Mouse (Mus musculus) forebrain, embryonic 13.5 days (tissue): ENCODE measurements around the gene Dvl1. TPM values are rescaled to one million over a fixed set of nuclear protein-coding genes. Genes with fewer than 3 reads are reported as not detected.

Experiments used
- ATAC-seq: fragments of 200-750 bp; cut with Nextera tagmentation; 2 replicates; pipeline ENCODE4 v1.8.0; 2017
- H3K27ac ChIP-seq: fragments of 300-500 bp; sonication (generic); 2 replicates; pipeline ENCODE4 v1.5.1; 2015; ENCODE audit warnings: inconsistent platforms, mild to moderate bottlenecking, moderate library complexity
- H3K27me3 ChIP-seq: fragments of 300-500 bp; sonication (generic); 2 replicates; pipeline ENCODE4 v1.6.1; 2015; ENCODE audit warnings: mild to moderate bottlenecking, inconsistent platforms
- H3K36me3 ChIP-seq: fragments of 300-500 bp; sonication (generic); 2 replicates; pipeline ENCODE4 v1.6.1; 2015; ENCODE audit warnings: mild to moderate bottlenecking, inconsistent platforms; ENCODE audit not compliant: poor library complexity, severe bottlenecking
- H3K4me1 ChIP-seq: fragments of 300-500 bp; sonication (generic); 2 replicates; pipeline ENCODE4 v1.6.1; 2015; ENCODE audit warnings: inconsistent platforms
- H3K4me2 ChIP-seq: fragments of 300-500 bp; sonication (generic); 2 replicates; pipeline ENCODE4 v1.6.1; 2015; ENCODE audit warnings: inconsistent platforms, mild to moderate bottlenecking, moderate library complexity
- H3K4me3 ChIP-seq: fragments of 300-500 bp; sonication (generic); 2 replicates; pipeline ENCODE4 v1.5.1; 2015; ENCODE audit warnings: mild to moderate bottlenecking, inconsistent platforms
- H3K9ac ChIP-seq: fragments of 300-500 bp; sonication (generic); 2 replicates; pipeline ENCODE4 v1.6.1; 2015; ENCODE audit warnings: mild to moderate bottlenecking, inconsistent platforms
- H3K9me3 ChIP-seq: fragments of 300-500 bp; sonication (generic); replicated peaks from 2 replicates; pipeline ENCODE4 v1.6.1; 2016; ENCODE audit warnings: inconsistent platforms
- WGBS: fragments of 180-500 bp; shearing (Covaris S2); methylation state at CpG from one replicate; pipeline ENCODE4 v1.1.7; 2015; 5-methylcytosine and 5-hydroxymethylcytosine counted together
- polyA plus RNA-seq: library from polyadenylated mRNA; unstranded; fragments of >200 nt; fragmentation: Nextera tagmentation; extraction: Ambion mirVana; gene quantifications from 2 replicates; pipeline ENCODE4 v1.2.1, GENCODE M21; 2015

The Dvl1 gene
- polyA plus RNA-seq, 1 experiment from 2014 or later = 7.2 TPM

DNA sequence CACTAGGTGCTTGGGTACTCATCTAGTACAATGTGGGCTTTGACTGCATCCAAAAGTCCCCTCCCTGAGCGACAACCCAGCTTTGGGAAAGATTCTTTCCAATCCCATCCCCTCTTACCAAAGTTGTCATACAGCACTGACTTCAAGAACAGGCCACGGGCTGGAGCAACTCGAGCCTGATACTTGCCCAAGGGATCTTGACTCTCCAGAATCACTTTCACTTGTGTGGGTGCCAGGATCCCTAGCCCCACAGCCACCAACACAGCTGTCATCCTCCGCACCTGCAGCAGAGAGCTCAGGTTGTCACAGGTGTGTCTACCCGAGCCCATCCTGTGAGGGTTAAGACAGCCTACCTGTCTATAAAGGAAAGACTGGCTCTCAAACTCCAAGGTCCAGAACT is 42.1 kb downstream of the Dvl1 start:
- Histone ChIP-seq H3K4me2 (no peak overlapping the region), H3K27ac (no peak overlapping the region), H3K4me3 (no peak overlapping the region), H3K36me3 (peaks cover 54% of the 10 kb centered on the region), H3K27me3 (no peaks in the 10 kb centered on the region), H3K9ac (no peak overlapping the region), H3K9me3 (no peaks in the 10 kb centered on the region), H3K4me1 (peaks cover 39% of the 10 kb centered on the region)
- 81% methylated on average over 5 of the region's 5 CpGs for WGBS
- ATAC-seq = no peak

DNA sequence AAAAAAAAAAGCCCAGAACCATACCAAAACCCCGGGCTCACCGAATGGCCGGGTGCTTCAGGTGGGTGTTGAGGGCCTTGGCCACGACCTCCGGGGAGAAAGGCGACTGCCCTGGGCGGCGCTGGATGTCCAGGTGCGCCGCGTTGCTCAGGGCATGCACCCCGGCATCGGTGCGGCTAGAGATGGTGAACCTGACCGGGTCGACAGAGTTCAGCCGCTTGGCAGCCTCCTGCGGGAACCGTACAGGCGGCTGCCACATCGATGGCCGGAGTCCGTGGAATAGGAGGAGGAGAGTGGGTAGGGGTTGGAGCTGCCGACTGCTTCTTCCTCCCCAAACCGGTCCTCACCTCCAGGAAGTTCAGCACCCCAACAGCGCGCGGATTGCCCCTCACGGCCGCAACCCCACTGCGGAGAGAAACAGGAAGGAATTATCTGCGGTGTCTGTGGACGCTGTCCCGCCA is 43.8 kb downstream of the Dvl1 start:
- Histone ChIP-seq H3K4me3 (peak overlapping the region; percentile 96), H3K9me3 (no peaks in the 10 kb centered on the region), H3K9ac (peak overlapping the region; percentile 94), H3K27ac (no peak overlapping the region), H3K36me3 (peaks cover 44% of the 10 kb centered on the region), H3K4me1 (peaks cover 54% of the 10 kb centered on the region), H3K4me2 (peak overlapping the region; percentile 99), H3K27me3 (no peaks in the 10 kb centered on the region)
- 2% methylated on average over 34 of the region's 34 CpGs for WGBS
- ATAC-seq = no peak

DNA sequence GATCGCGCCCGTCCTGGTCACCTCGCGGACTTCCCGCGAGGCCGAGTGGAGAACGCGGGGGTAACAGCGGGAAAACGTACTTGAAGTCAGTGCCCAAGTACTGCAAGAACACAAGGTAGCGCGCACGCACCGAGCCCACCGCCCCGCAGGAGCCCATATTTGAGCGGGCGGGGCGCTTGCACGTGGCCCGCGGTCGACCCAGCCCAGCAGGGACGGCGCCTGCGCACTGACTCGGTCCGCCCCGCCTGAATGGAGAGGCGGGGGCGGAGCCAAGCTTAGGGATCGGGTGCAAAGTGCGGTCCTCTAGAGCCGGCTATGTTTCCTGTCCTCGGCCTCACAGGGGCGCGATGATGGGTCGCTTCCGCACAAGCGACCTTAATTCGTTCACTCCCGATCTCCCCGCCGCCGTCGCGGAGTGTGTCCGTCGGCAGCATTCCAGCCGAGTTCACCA is 44.4 kb downstream of the Dvl1 start, which contains the start of the genes Pusl1 and Acap3:
Gene Pusl1 (minus strand): TSS at position 231 of the 451 bp plus-strand sequence.
Gene Acap3 (plus strand): TSS at position 272 of the 451 bp plus-strand sequence.
- Histone ChIP-seq H3K36me3 (peaks cover 44% of the 10 kb centered on the region), H3K9me3 (no peaks in the 10 kb centered on the region), H3K27me3 (no peaks in the 10 kb centered on the region), H3K4me2 (peak within 1 kb of the TSS; percentile 99), H3K4me3 (peak within 1 kb of the TSS; percentile 96), H3K27ac (peak within 1 kb of the TSS; percentile 99), H3K4me1 (peaks cover 54% of the 10 kb centered on the region), H3K9ac (peak within 1 kb of the TSS; percentile 94)
- peak; percentile 90 for ATAC-seq
- WGBS = under 1% methylated on average over 52 of the region's 52 CpGs

DNA sequence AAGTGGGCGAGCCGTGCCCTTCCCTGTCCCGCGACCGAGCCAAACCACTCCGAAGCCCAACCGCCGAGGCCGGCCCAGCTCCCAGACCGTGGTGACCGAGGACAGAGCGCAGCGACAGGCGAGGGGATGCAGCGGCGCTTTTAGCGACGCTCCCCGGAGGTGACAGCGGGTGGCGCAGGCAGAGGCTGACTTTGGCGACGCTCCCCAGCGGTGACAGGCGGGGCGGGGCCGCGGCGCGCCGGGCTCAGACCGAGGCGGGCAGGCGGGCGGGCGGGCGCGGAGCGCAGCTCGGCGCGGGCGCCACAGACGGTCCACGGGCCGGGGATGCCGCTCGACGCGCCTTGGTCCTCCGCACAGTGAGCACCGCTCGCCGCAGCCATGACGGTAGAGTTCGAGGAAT is 44.8 kb downstream of the Dvl1 start:
- Histone ChIP-seq H3K4me2 (peak overlapping the region; percentile 99), H3K9me3 (no peaks in the 10 kb centered on the region), H3K4me1 (peaks cover 54% of the 10 kb centered on the region), H3K4me3 (peak overlapping the region; percentile 96), H3K9ac (peak overlapping the region; percentile 94), H3K36me3 (peaks cover 44% of the 10 kb centered on the region), H3K27ac (peak overlapping the region; percentile 99), H3K27me3 (no peaks in the 10 kb centered on the region)
- under 1% methylated on average over 56 of the region's 56 CpGs for WGBS
- peak; percentile 93 for ATAC-seq

DNA sequence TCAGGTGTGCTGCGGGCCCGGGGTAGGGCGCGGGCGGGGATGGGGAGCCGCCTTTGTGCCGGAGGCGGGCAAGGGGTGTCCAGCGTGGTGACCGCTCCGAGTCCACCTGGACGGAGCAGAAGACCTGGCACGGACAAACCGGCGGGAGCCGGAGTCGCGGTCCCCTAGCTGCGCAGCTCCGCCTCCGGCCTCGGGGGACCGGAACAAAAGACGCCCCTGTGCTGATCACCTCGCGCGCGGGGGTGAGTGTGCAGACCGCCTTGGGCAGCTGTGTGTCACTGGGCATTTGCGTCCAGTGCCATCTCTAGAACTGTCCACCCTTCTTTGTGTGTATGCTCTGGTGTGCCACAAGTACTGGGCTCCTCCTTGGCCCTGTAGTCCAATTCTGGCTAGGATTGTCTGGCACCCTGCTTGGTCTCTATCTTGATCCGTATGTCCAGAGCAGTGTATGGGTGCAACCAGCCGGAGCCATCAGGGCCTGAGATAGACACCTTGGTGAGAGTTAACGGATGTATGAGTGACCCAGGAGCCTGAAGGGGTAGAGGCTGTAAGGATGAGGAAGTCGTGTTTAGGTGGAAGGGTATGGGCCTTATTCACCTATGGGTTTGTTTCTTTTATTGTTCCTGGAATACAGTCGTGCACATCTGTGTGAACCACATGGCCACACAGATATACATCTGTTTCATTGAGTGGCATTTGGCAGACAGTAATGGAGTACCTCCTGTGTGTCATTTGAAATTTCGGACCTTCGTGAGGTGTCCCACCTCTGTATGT is 45.4 kb downstream of the Dvl1 start:
- H3K4me2 ChIP-seq = peak overlapping the region; percentile 99
- peaks cover 40% of the 10 kb centered on the region for H3K36me3 ChIP-seq
- ATAC-seq = peak; percentile 34; the same call in 1 of the 2 replicates
- H3K9me3 ChIP-seq = no peaks in the 10 kb centered on the region
- H3K9ac ChIP-seq = peak overlapping the region; percentile 94
- WGBS = 5% methylated on average over 36 of the region's 37 CpGs
- H3K27me3 ChIP-seq = no peaks in the 10 kb centered on the region
- H3K27ac ChIP-seq = peak overlapping the region; percentile 99
- peak overlapping the region; percentile 96 for H3K4me3 ChIP-seq
- peaks cover 54% of the 10 kb centered on the region for H3K4me1 ChIP-seq

DNA sequence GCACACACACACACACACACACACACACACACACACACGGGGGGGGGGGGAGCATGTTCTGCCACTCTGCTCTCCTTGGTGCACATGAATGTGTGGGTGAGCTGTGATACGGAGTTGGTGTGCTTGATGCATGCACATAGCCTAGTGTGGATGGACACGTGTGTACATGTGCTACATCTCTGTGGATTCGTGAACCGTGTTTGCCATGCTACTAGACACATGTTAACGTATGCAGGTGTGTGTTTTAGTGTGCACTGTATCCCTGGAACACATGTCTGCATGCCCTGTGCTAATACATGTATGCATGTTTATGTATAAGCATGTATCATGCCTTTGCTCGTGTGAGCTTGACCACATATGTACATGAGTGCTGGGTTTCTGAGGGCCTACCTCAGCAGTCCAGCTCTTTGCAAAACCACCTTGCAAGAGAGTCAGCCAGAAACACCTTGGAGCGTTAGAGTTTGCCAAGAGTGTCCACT is 46.0 kb downstream of the Dvl1 start:
- 64% methylated on average over 8 of the region's 8 CpGs for WGBS
- H3K4me2 ChIP-seq = peak overlapping the region; percentile 99
- peaks cover 39% of the 10 kb centered on the region for H3K36me3 ChIP-seq
- H3K4me1 ChIP-seq = peaks cover 54% of the 10 kb centered on the region
- H3K4me3 ChIP-seq = peak overlapping the region; percentile 96
- peak overlapping the region; percentile 94 for H3K9ac ChIP-seq
- H3K27me3 ChIP-seq = no peaks in the 10 kb centered on the region
- ATAC-seq = no peak
- H3K9me3 ChIP-seq = no peaks in the 10 kb centered on the region
- no peak overlapping the region for H3K27ac ChIP-seq

DNA sequence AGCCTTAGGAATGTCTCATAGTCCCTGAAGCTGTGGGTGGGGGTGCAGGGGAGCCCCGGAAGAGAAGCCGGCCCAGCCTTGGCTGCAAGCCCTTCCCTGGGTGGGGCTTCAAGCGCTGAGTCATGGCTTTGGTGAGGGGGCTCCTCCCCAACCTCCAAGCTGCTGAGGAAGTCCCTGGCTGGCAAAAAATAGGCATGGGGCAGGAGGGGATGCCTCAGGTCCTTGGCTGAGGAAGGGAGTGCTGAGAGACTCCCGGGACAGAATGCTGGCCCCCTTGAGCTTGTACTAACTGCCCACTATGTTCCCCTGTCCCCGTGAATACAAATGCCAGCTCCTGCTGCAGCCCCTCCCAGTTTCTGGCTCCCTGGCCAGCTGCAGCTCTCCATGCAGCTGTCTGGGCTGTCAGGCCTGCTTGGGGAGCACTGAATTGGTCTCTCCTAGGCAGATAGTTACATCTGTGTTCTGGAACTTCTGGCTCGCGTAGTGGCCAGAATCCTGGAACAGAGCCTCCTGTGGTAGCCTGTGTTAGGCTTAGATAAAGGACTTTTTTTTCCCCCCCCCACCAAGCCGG is 47.2 kb downstream of the Dvl1 start:
- Histone ChIP-seq H3K27ac (0 out of 2 replicates have a peak overlapping the region, but pooled peaks have one; percentile 5), H3K4me3 (peak overlapping the region; percentile 96), H3K36me3 (peaks cover 39% of the 10 kb centered on the region), H3K4me2 (peak overlapping the region; percentile 99), H3K9me3 (no peaks in the 10 kb centered on the region), H3K4me1 (peaks cover 52% of the 10 kb centered on the region), H3K27me3 (no peaks in the 10 kb centered on the region), H3K9ac (peak overlapping the region; percentile 49)
- ATAC-seq = no peak
- 44% methylated on average over 8 of the region's 8 CpGs for WGBS

DNA sequence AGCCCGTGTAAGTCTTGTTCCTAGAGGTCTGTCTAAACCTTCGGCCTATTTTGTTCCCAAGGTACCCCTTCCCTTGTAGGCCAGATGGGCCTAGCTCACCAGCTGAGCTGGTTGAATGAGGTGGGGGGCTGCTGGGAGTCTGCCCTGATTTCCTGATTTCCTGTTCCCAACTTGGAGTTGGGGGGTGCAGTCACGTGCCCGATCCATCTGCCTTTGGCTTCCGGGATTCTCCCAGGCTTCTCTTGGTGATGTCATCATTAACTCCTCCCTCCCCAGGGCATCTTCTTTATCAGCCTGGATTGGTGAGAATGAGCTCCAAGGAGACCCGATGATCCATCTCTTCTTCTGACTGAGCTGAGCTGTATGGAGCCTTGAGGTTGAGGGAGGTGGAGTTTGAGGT is 48.0 kb downstream of the Dvl1 start:
- H3K9me3 ChIP-seq = no peaks in the 10 kb centered on the region
- ATAC-seq = no peak
- H3K27ac ChIP-seq = 0 out of 2 replicates have a peak overlapping the region, but pooled peaks have one; percentile 5
- 45% methylated on average over 6 of the region's 6 CpGs for WGBS
- H3K9ac ChIP-seq = peak overlapping the region; percentile 49
- H3K4me3 ChIP-seq = peak overlapping the region; percentile 96
- peaks cover 40% of the 10 kb centered on the region for H3K36me3 ChIP-seq
- H3K4me2 ChIP-seq = peak overlapping the region; percentile 99
- H3K4me1 ChIP-seq = peaks cover 44% of the 10 kb centered on the region
- no peaks in the 10 kb centered on the region for H3K27me3 ChIP-seq

DNA sequence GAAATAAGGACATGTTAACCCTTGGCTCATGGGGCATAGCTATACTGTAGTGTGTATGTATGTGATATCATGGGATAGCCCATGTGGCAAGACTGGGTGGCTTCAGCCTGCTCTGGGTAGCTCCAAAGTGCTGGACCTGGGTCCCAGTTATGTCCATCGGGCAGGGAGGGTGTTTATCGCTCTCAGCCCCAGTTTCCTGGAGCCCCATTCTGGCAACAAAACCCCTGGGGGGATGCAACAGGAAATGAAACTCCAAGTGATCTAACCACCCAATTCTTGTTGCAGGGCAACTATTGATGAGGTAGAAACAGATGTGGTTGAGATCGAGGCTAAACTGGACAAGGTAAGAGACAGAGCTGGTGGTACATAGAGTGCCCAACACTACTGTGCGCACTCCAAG is 48.6 kb downstream of the Dvl1 start:
- peaks cover 38% of the 10 kb centered on the region for H3K4me1 ChIP-seq
- peak overlapping the region; percentile 99 for H3K4me2 ChIP-seq
- ATAC-seq = no peak
- no peak overlapping the region for H3K27ac ChIP-seq
- no peaks in the 10 kb centered on the region for H3K27me3 ChIP-seq
- H3K9ac ChIP-seq = no peak overlapping the region
- H3K36me3 ChIP-seq = peaks cover 46% of the 10 kb centered on the region
- H3K9me3 ChIP-seq = no peaks in the 10 kb centered on the region
- 98% methylated on average over 4 of the region's 4 CpGs for WGBS
- H3K4me3 ChIP-seq = 0 out of 2 replicates have a peak overlapping the region, but pooled peaks have one; percentile 96

DNA sequence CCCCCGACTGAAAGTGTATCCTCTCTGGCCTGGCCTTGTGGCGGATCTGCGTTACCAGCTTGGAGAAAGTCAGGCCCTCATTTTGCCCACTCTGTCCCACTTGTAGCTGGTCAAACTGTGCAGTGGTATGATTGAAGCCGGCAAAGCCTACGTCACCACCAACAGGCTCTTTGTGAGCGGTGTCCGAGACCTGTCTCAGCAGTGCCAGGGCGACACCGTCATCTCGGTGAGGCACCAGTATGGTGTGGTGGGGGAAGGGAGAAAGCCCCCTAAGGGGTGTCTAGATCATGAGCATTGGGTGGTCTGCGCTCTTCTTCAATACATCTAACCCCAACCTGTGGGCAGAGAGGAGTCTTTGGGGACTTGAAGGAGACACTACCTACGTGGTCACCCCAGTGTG is 49.3 kb downstream of the Dvl1 start:
- ATAC-seq = no peak
- Histone ChIP-seq H3K9me3 (no peaks in the 10 kb centered on the region), H3K9ac (no peak overlapping the region), H3K27me3 (no peaks in the 10 kb centered on the region), H3K4me3 (no peak overlapping the region), H3K4me1 (peaks cover 33% of the 10 kb centered on the region), H3K36me3 (peaks cover 53% of the 10 kb centered on the region), H3K4me2 (no peak overlapping the region), H3K27ac (no peak overlapping the region)
- 95% methylated on average over 12 of the region's 12 CpGs for WGBS

DNA sequence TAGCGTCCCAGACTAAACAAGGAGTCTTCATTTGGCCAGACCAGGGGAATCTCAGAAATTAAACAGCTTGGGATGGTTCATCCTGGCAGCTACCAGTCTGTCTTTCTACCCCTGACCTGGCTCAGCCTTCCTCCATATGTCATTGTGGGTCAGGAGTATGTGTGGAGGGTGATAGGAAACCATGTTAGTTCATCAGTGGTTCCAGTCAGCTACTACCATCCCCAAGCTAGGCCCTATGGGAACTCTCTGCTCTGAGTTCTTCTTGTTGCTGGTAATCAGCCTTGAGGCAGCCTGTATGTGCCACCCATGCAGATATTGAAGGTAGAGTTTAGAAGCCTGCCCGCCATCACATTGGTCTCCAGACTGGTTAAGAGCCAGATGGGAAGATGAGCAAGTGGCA is 51.1 kb downstream of the Dvl1 start:
- no peak for ATAC-seq
- Histone ChIP-seq H3K9me3 (no peaks in the 10 kb centered on the region), H3K4me1 (peaks cover 25% of the 10 kb centered on the region), H3K9ac (no peak overlapping the region), H3K36me3 (peaks cover 71% of the 10 kb centered on the region), H3K4me2 (no peak overlapping the region), H3K27ac (no peak overlapping the region), H3K4me3 (no peak overlapping the region), H3K27me3 (no peaks in the 10 kb centered on the region)
- 96% methylated on average over 2 of the region's 2 CpGs for WGBS

DNA sequence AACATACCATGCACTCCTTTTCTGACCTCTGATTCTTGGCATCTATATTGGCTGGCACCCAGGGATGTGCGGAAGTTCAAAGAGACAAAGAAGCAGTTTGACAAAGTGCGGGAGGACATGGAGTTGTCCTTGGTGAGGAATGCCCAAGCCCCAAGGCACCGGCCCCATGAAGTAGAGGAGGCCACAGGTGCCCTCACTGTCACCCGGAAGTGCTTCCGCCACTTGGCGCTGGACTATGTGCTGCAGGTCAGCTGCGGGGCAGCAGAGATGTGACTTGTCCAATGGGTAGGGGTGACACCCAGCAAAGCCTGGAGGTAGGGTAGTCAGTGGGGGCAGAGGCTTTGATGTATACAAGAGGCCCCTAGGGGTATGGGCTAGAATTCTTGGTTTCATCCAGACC is 52.2 kb downstream of the Dvl1 start:
- Histone ChIP-seq H3K27ac (no peak overlapping the region), H3K4me1 (peaks cover 15% of the 10 kb centered on the region), H3K4me3 (no peak overlapping the region), H3K9me3 (no peaks in the 10 kb centered on the region), H3K4me2 (no peak overlapping the region), H3K9ac (no peak overlapping the region), H3K36me3 (peaks cover 82% of the 10 kb centered on the region), H3K27me3 (no peaks in the 10 kb centered on the region)
- 95% methylated on average over 7 of the region's 7 CpGs for WGBS
- ATAC-seq = no peak
